Mouse (Mus musculus): ENCODE data around the gene Zpbp2.

Zpbp2 gene

DNA sequence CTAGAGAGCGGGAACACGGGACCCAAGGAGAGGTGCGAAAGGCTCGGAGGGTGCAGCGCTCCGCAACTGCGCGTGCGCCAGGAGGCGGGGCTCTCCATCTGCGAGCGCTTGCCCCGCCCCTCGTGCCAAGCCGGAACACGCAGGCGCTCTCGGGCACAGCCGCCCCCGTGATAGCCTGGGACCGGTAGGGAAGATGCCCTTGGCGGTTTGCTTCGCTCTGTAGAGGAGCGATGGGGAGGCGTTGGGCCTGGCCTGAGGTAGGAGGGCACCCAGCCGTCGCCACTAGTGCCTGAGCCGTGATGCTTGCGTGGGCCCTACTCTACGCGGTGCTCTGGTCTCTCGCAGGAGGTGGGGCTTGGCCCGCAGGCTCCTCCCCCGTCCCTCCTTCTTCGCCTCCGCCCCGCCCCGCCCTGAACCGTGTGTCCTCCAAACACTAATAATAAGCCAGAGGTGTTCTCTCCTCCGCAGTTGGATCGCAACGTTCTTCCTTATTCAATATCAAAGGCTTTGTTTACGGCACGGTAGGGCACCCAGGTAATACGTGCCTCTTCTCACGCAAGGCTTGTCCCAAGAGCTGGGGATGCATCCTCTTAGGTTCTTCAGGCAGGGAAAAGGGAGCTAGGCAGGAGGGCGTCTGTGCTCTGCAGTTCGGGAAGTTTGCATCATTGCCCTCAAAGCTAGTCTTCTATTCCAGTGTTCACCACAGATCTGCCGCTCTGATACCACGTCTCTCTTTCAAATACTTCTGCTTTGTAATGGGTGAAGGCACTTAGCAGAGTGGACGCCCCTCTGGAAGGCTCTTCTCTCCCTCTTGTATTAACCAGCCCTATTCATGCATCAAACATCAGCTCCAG is at the start of gene Zpbp2:
TSS of gene Zpbp2 (plus strand) at position 123 of the 854 bp plus-strand sequence.
- DNase-seq: peak; percentile 94 to 96

DNA sequence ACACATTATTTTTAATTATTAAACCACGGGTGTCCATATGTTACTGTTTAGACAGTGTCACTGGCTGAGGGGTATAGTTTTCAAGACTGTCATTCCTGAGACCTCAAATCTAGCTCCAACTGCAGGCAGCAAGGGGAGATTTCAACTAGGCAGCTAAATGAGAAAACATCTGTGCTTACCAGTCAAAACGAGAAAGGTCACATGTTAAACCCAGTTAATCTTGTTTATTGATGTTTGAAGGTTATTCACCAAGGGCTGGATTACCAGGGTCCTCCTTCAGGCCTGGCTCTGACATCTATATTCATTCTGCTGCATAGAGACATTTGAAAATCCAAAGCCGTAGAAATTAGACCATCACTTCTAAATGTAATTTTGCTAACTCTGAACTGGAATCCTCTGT is 46.0 kb upstream of the Zpbp2 start:
- DNase-seq: no peak

DNA sequence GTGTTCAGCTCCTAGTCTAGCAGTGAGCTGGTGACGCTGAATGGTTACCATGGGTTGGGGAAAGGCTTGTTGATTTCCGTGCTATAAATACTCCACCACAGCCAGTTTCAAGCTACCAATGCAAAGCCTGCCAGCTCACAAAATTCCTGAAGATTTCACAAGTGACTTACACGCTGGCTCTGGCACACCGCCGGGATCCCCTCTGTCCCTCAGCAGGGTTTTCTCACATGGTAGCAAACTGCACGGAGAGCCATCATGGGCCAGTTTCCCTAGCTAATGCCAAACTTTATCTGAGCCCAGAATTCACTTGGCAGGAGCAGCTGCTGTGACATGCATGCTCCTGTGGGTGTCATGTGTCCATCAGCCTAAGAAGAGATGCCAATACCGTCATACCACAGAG is 41.5 kb upstream of the Zpbp2 start:
- peak; percentile 80 to 88 for DNase-seq

DNA sequence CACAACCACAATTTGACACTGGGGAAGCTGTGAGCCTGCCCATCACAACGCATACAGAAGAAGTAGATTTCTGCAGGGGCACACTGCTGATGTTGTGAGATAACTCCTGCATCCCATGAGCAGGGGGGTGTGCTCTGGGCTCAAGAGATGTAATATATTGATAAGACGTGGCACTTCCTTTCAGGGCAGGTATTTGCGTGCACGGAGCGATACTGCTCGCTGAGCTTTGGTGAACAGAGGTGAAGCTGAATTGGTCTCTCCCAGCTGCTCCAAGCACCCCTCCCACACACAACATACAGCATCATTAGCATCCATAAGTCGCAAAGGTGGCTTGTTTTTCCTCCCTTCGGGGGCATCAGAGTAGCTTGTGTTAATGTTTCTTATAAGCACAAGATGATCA is 40.8 kb upstream of the Zpbp2 start:
- DNase-seq: peak in 1 of 2 experiments; percentile 7

DNA sequence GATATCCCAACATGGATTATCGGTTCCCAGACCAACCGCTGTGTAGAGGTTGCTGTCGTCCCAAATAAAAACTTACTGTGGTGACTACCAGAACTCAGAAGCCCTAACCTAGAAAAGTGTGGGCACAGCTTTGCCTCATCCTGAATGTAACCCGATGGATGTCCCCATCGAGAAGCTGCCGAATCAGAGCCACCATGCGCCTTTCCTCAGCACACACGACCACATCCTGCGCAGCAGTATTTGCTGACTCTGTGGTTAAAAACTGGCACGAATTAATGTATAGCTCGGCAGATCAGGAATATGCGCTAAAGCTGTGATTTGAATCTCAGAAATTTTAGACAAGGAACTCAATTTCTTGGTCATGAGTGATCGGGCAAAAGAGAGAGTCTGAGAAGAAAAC is 38.0 kb upstream of the Zpbp2 start:
- DNase-seq: no peak

DNA sequence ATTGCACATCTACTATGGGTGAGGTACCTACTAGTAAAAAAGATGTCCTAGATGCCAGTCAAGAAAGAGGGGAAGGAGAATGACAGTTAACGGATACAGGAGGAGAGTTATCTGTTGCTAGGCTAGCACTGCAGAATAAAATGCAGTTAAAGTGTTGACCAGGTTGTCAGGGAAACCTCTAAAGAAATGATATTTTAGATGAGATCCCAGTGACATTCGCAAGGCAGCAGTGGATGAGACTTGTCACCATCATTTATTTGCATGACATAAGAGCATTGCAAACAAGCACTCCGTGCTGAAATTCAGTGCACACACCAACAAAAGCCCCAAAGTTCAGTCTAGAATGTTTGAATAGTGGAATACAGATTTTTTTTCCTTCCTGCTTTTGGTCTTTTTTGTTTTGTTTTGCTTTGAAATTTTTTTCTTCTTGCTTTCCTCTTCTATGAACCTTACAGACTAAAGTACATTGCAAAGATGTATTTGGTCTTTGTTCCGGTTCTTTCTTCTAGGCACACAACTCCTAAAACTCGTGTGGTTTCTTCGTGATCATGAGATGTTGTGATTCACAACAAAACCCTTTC is 37.5 kb upstream of the Zpbp2 start:
- DNase-seq: no peak

DNA sequence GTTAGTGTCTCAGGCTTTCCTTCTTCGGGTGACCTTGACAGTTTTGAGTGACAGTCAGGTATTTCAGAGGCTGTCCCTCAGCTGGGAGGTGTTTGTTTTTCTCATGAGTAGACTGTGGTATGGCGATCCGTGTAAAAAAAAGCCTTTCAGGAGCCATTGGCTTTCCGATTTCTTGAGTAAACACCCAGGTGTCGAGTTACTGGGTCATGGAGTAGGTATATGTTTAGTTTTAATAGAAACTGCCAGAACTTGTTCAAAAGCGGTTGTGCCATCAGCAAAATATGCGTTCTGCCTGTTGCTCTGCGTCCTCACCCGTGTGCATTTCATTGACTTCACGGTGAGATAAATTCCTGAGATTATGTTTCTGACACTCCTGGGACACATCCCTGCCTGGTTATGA is 30.4 kb upstream of the Zpbp2 start:
- no peak for DNase-seq

DNA sequence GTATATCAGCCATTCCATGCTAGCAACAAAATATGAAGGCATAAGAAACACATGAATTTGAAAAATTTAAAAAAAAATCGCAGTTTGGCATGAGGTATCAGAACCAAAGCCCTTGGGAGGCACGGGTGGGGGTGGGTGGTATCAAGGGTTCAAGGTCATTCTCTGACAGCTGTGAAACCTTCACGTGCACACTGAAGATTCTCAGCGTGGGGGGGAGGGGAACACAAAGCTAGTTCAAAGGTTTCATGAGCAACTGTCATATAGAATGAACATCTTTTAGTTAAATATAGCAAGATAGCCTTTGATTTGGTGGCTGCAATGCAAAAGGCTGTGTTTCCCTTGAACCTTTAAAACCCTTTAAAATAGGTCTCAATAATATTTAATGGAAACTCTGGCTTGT is 25.8 kb upstream of the Zpbp2 start:
- no peak for DNase-seq

DNA sequence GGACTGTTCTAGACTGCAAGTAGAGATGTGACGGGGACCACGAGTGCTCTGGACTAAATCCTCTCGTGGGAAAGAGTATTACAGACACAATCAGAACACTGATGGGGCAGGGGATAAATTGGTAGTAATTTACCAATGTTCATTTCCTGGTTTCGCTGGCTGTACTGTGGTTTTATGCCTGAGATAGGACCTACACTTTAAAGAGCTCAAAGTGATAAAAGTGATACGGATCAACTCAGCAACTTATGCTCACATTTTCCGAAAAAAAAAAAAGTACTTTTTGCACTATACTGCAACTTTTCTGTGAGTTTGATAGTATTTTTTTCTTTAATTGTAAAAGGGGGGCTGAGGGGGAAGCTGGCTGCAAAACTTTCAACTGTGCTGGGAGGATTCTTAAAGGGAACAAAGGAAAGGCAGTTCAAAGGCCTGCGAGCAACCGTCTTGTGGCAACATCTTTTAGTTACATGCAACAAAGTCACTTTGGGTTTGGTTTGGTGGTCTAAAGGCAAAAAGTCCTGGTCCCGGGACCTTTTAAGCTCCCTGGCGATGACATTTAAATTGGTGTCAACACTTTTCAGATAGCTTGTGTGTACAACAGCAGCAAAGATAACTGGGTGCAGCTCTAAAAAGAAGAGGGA is 24.0 kb upstream of the Zpbp2 start:
- DNase-seq: no peak

DNA sequence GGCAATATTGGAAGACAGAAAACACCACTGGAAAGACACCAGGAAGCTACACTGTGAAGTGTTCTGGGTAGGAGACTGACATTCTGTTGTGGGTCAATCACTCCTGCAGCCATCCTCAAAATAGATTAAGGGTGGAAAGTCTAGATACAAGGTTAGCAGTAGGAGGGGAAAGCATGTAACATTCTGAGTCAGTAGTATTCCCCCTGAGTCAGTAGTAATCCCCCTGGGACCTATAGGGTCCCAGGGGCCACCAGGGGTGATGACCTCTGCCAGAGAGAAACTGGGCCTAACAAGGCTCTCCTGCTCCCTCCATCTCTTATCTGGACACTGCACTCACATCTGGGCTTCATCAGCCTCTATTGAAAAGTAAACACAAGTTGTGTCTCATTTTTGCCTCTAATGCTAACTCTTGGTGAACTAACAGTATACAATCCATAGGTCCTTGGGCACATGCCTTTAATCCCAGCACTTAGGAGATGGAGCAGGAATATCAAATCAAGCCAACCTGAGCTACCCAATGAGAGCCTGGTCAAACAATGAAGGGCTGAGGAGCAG is 13.3 kb upstream of the Zpbp2 start:
- DNase-seq: no peak

DNA sequence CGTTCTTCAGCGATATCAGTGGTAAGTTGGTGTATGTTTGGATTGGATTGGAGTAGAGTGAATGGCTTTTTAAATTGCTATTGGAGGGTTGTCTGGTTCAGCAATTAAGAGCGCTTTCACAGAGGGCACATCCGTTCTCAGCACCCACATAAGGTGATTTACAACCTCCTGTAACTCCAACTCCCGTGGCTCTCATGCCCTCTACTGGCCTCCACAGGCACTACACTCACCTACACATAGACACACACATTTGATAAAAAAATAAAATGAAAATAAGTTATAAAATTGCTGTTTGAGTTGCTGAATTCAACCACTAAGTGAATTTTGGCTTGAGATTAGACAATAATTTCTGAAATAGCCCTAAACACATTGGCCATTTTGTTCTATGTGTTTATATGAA is 10.6 kb upstream of the Zpbp2 start:
- peak in 1 of 2 experiments; percentile 33 for DNase-seq

DNA sequence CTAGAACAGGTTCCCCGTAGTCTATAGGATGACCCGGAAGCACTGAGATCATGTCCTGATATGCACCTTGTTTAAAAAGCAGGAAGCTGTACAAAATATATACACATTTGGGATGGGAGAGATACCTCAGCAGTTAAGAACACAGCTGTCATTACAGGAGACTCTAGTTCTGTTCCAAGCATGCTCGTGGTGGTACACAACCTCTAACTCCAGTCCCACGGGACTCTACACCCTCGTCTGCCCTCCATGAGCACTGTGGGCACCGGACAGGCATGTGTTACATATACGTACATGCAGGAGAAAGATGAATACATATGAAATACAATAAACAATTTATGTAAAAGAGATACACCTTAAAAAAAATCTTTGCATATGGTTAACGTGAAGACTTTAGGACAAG is 8.3 kb upstream of the Zpbp2 start:
- DNase-seq: no peak

DNA sequence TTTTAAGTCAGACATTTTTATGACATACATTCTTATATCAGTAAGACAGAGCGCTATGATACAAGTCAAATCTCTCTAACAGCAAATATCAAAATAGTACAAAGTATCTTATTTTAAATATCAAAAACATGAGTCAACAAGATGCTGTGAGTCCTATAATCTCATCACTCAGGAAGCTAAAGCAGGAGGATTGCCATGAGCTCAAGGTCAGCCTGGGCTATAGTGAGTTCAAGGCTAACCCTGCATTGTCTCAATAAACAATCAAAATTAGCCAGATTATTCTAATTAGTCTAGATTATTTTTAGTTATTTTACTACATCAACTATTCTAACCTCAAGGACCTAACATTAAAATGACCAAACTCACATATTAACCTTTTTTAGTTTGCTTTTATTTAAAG is 7.5 kb upstream of the Zpbp2 start:
- no peak for DNase-seq

DNA sequence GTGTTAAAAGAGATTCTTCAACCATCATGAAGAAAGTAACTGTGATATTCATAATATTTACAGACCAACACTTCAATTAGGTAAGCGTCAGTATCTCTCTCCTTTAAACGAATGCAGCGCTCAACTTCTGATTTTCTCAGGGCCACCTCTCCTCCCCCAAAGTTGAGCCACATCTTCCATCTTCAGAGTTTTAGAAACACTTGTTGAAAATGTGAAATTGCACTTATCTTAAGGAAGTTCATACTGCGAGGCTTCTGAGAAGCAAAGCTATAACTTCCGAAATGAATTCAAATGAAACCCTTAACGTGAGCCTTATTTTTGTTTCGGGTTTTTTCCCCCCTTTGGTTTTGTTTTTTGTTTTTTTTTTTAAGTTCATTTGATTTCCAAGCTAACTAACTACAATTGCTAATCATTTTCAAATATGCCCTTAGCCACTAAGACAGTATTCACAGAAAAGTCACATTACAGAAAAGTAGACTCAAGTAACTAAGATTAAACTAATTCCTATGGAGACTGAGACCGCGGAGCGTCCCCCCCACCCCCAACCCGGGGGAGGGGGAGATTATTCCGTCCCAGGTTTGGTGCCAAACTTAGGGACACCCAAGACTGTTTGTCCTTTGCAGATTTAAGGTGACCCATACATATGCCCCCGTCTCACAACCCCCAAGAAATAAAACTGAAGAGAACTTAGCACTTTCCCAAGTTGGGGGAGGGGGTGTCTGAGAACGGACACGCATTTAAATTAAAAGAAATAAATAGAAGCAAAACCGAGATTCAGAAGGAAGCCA is 5.8 kb upstream of the Zpbp2 start:
- DNase-seq: no peak

DNA sequence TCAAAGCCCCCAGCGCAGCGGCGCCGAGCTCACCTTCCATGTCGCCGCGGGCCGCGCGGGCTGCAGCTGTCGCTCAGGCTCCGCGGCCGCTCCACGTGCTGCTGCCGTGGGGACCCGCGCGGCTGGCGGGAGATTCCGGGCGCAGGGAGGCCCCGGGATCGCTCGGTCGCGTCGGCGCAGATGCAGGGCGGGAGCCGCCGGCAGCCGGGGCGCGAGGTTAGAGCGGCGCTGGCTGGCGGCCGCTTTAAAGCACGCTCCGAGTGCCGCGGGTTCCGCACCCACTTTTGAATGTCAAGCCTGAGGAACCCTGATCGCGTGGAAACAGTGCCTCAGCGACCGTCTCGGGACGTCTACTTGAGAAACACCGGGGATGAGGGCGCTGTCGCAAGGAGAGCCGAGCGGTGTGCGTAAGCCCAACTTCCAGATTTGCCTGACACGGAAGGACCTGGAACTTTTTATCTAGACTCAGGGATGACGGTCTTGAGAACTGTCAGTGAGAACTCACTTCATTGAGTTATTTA is 5.1 kb upstream of the Zpbp2 start, which contains the start of gene Ikzf3:
TSS of gene Ikzf3 (minus strand) at position 321 of the 521 bp plus-strand sequence.
- peak; percentile 15 to 36 for DNase-seq

DNA sequence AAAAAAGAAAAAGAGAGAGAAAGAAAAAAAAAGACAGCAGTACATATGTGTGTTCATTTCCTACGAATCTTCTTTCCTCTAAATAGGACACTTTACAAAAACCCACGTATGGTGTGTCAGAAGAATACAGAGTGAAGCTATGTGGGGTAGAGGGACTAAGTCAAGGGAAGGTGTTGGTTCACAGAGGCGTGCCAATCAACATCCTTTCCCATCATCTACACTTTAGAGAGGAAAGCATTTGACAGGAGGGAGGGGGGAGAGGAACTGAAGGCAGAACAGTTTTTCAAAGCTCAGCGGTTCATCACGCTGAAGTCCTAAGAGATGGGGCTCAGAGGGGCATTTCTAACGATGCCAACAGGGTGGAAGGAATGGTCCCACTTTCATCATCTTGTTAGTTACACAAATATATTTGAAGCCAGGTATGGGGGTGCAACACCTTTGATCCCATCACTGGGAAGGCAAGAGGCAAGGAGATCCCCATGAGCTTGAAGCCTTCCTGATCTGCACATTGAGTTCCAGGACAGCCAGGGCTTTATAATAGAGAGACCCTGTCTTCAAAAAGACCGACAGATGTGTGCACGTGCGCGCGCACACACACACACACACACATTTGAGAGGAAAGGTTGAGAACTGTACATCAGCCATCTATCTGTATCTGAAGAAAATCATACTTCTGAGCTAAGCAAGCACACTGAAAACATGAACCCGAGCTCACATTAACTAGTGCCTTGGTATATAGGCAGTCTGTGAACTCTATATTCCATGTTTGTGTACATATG is 4.2 kb upstream of the Zpbp2 start:
- DNase-seq: no peak

DNA sequence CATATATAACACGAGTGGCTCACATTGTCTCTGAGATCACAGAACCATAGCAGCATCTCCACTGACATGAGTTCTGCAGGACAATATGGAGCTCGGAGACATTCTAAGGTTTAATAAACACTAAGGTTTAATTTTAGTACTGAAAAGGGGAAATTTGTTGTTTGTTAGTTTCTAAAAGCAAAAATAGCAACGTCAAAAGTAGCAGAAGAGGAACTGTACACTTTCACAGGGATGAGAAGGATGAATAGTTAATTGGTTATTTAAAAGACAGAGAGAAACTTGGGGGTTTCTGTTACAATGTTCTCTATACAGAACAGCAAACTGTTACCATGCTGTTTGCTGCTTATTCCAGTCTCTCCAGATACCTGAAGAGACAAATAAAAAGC is 3.6 kb upstream of the Zpbp2 start:
- no peak for DNase-seq

DNA sequence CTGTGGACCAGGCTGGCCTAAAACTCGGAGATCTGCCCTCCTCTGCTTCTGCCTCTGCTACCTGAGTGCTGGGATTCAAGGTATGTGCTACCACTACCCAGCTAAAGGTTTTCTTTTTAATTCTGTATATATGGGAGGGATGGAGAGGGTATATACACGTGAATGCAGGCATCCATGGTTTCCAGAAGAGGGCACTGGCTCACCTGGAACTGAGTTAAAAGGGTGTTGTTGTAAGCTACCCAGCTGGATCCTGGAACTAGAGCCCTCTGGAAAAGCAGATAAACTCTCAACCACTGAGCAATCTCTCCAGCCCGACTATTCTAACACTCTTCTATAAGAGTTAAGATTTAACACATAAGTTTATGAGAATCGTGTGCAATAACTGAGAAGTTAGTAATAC is 1.5 kb upstream of the Zpbp2 start:
- no peak for DNase-seq

DNA sequence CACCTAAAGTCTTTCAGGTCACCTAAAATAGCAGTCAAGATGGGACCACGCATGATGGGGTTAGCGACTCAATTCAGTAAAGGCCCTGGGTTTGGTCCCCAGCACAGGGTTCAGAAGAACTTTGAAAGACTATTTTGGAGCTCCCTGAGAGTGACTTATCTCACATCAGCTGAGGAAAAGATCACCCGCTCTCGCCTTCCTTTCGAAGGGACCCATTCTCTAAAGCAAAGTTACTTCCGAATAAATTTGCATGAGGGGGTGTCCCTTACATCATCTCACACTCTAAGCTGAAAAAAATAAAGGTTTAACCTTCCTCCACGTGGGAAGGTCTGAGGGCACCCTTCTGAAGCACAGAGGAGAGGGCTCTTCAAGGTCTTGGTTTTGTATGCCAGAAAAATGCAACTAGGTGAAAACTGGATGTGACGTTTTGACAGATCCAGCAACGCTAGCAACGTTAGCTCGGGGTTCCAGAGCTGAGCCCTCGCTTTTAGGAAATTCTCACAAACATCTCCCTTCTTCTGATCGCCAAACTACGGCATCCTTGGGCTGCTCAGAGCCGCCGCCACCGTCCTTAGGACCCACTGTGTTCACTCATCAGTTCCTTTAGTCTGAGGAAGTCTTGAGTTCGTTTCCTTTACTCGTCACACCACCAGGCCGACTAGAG is 454 bp upstream of the Zpbp2 start:
- DNase-seq: no peak

DNA sequence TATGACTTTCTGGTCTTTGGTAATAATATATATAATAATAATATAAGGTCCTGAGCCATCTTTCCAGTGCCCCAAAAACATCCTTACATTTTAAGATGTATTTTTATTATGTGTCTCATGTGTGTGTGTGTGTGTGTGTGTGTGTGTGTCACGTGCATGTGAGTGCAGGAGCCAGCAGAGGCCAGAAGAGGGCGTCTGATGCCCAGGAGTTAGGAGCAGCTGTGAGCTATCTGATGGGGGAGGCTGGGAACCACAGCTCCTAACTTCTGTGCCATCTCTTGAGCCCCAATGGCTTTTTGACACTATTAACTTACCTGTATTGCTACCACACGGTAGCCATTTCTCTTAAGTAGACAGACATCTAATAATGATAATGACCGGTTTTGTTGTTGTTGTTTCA is 3.1 kb downstream of the Zpbp2 start:
- DNase-seq: no peak

DNA sequence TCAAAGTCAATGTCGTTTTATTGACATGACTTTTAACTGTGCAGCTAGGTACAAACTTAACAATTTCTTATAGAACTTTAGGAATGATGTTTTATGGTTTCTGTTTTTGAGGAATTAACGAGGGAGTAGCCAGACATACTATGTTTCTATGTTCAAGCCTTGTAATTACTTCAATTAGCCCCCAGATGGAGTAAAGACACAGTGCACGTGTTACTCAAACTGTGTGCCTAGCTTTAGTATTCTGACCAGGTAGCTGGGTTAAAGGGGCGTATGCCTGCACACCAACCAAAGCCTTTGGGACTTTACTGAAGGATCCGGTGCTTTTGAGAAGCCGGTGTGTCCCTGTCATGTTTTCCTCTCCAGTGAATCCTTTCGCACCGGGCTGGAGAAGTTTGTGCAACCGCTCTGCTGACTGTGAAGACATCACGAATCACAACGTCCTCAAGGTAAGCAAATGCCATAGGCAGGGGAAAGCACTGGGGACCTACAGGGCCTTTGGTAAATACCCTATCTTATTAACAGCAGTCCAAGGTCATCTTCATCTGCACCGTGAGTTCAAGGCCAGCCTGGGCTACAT is 4.3 kb downstream of the Zpbp2 start:
- DNase-seq: no peak
